Comparison of ENCODE assay signal across 9 mouse cellular contexts in genomic region chr16:23985467-23985861, GRCm38 (mm10). TPM values are rescaled to one million over a fixed set of nuclear protein-coding genes. Genes with fewer than 3 reads are reported as not detected.
DNase-seq lines count a peak whose midpoint lies in the region; ATAC-seq lines count a peak whose summit lies in the region.
"Had no signal": no experiment of that assay in that cellular context is flagged by ENCODE, and none has a peak within 500 bp of the region (broad histone marks: within the 10 kb centered on the region; RNA-seq: fewer than 3 reads in every experiment).

No protein-coding gene starts in this region.

- peak overlapping the region; percentile 78 for H3K4me3 ChIP-seq in embryonic facial prominence, embryonic 15.5 days (replicated peaks)
- H3K4me3 ChIP-seq in lung, embryonic 15.5 days = no peak overlapping the region

- H3K4me1 ChIP-seq in embryonic facial prominence, embryonic 15.5 days = peaks cover 65% of the 10 kb centered on the region
- H3K4me1 ChIP-seq in lung, embryonic 15.5 days = peaks cover 55% of the 10 kb centered on the region

- H3K27me3 ChIP-seq in embryonic facial prominence, embryonic 15.5 days = peaks cover 3% of the 10 kb centered on the region; the same call in 1 of the 2 replicates
- peaks cover 14% of the 10 kb centered on the region for H3K27me3 ChIP-seq in lung, embryonic 15.5 days

- no peaks in the 10 kb centered on the region for H3K9me3 ChIP-seq in embryonic facial prominence, embryonic 15.5 days (replicated peaks)
- H3K9me3 ChIP-seq in lung, embryonic 15.5 days = no peaks in the 10 kb centered on the region

- peak overlapping the region; percentile 96 for H3K4me2 ChIP-seq in embryonic facial prominence, embryonic 15.5 days (replicated peaks)
- peak overlapping the region; percentile 96 for H3K4me2 ChIP-seq in lung, embryonic 15.5 days

- 3% methylated on average over 6 of the region's 6 CpGs for WGBS in embryonic facial prominence, embryonic 15.5 days
- 2% methylated on average over 6 of the region's 6 CpGs for WGBS in lung, embryonic 15.5 days

- DNase-seq in layer of hippocampus, adult 11-12 months (ENCODE audit: low spot score) = peak; percentile 32
- no peak for DNase-seq in layer of hippocampus, adult 18-20 months (ENCODE audit: low spot score in 2 of 2)
- DNase-seq in T-cell, adult 2 months (ENCODE audit: low spot score) = peak; percentile 68
- DNase-seq in spleen, postnatal 4 days (ENCODE audit: low spot score in 2 of 2) = peak; percentile 50 to 78
- no peak for DNase-seq in left cerebral cortex, adult 9 months (ENCODE audit: low spot score in 2 of 2)

- ATAC-seq in embryonic facial prominence, embryonic 15.5 days (ENCODE audit: insufficient number of reproducible peaks, low FRiP score, low TSS enrichment, low read depth) = no peak
- peak; percentile 3 for ATAC-seq in inflammation-experienced regulatory T-cells, adult 6 months
- no peak for ATAC-seq in lung, embryonic 15.5 days (ENCODE audit: borderline replicate concordance, extremely low read depth, low FRiP score, low TSS enrichment)

- no peak overlapping the region for H3K27ac ChIP-seq in embryonic facial prominence, embryonic 15.5 days (replicated peaks)
- no peak overlapping the region for H3K27ac ChIP-seq in lung, embryonic 15.5 days

- H3K36me3 ChIP-seq in embryonic facial prominence, embryonic 15.5 days = no peaks in the 10 kb centered on the region
- H3K36me3 ChIP-seq in lung, embryonic 15.5 days = no peaks in the 10 kb centered on the region

- no peak overlapping the region for H3K9ac ChIP-seq in embryonic facial prominence, embryonic 15.5 days
- no peak overlapping the region; the same call in 1 of the 2 replicates for H3K9ac ChIP-seq in lung, embryonic 15.5 days

RNA-seq across cellular contexts. Expression of gene Gm37419, which starts 2.8 kb away (rescaled TPM):
- not detected for total RNA-seq in layer of hippocampus, adult 18-20 months (2021)
- not detected in 2 replicates for polyA plus RNA-seq in embryonic facial prominence, embryonic 15.5 days (2015; fragmentation: Nextera tagmentation; extraction: Ambion mirVana)
- not detected for polyA plus RNA-seq in inflammation-experienced regulatory T-cells, adult 6 months (2017; shearing (Covaris generic))
- not detected in 2 replicates for polyA plus RNA-seq in lung, embryonic 15.5 days (2015; fragmentation: Nextera tagmentation; extraction: Ambion mirVana)
- total RNA-seq: neutrophil, adult 5-6 weeks had no signal

RNA-seq across cellular contexts. Expression of gene Bcl6, which starts 3.2 kb away (rescaled TPM):
- 10 to 100 TPM; 55.9 to 63.8 TPM for total RNA-seq in layer of hippocampus, adult 18-20 months (2021)
- polyA plus RNA-seq in embryonic facial prominence, embryonic 15.5 days (2015; fragmentation: Nextera tagmentation; extraction: Ambion mirVana) = 3.0 and 3.4 TPM in 2 replicates
- 10 to 100 TPM in 2 of 3 experiments, 1 to 10 TPM in 1; 8.4 to 28.5 (median 10.2) TPM for polyA plus RNA-seq in inflammation-experienced regulatory T-cells, adult 6 months (2017; shearing (Covaris generic))
- 1.7 TPM in 2 replicates for polyA plus RNA-seq in lung, embryonic 15.5 days (2015; fragmentation: Nextera tagmentation; extraction: Ambion mirVana)

RNA-seq across cellular contexts. Expression of gene Rtp2, which starts 53.3 kb away (rescaled TPM):
- total RNA-seq in layer of hippocampus, adult 18-20 months (2021) = under 1 TPM in 1 of 2 experiments, not detected in 1; 0.35 TPM
- 4.4 and 5.9 TPM in 2 replicates for polyA plus RNA-seq in embryonic facial prominence, embryonic 15.5 days (2015; fragmentation: Nextera tagmentation; extraction: Ambion mirVana)
- polyA plus RNA-seq in inflammation-experienced regulatory T-cells, adult 6 months (2017; shearing (Covaris generic)) = not detected
- polyA plus RNA-seq in lung, embryonic 15.5 days (2015; fragmentation: Nextera tagmentation; extraction: Ambion mirVana) = not detected in 2 replicates
- total RNA-seq: neutrophil, adult 5-6 weeks had no signal

Comparison
In these comparisons a context has a peak if more than half of its experiments do, and no peak if none do; other contexts are left out.
1. DNase-seq: peak in layer of hippocampus, adult 11-12 months (single experiment), T-cell, adult 2 months (single experiment) and spleen, postnatal 4 days (2 of 2); none in layer of hippocampus, adult 18-20 months (0 of 2) and left cerebral cortex, adult 9 months (0 of 2).